ENCODE assay signal across 20 mouse cellular contexts in the genomic region with DNA sequence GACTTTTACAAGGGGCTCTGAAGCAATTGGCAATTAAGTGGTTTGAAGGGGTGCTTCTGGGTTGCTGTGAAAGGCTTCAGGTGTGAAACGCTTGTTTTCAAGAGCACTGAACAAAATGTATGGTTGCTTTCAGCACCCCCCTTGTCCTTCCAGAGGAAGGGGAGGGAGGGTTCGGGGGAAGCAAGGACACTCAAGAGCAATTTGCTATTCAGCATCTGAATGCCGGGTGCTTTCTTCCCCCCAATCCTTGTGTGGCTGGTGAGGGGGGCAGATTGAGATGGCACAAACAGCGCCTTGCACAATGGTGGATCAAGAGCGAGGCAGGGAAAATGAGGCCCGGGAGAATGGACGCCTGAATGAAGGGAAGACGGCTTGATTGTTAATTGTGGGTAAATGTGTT.
"Had no signal": no experiment of that assay in that cellular context is flagged by ENCODE, and none has a peak within 500 bp of the region (broad histone marks: within the 10 kb centered on the region; RNA-seq: fewer than 3 reads in every experiment).

No protein-coding gene starts in this region.

- H3K9me3 ChIP-seq: liver, embryonic 13.5 days; midbrain, embryonic 15.5 days; neural tube, embryonic 12.5 days had no signal

- DNase-seq: kidney, adult 11 months; kidney, adult 9 months; kidney, postnatal 25 days; layer of hippocampus, postnatal 36 days; liver, embryonic 13.5 days; lung, adult 2 months; lung, postnatal 14 days; lung, postnatal 4 days; right cerebral cortex, adult 18-20 months; right cerebral cortex, postnatal 14 days; right cerebral cortex, postnatal 4 days; thymus, postnatal 25 days had no signal

- H3K27me3 ChIP-seq: liver, embryonic 13.5 days; midbrain, embryonic 15.5 days; neural tube, embryonic 12.5 days had no signal

- H3K4me2 ChIP-seq: liver, embryonic 13.5 days; midbrain, embryonic 11.5 days; midbrain, embryonic 15.5 days; neural tube, embryonic 12.5 days had no signal

- H3K36me3 ChIP-seq: liver, embryonic 13.5 days; midbrain, embryonic 15.5 days; neural tube, embryonic 12.5 days had no signal

- H3K4me1 ChIP-seq: liver, embryonic 13.5 days; midbrain, embryonic 15.5 days had no signal

- ATAC-seq: midbrain, embryonic 15.5 days had no signal

- H3K9ac ChIP-seq: liver, embryonic 13.5 days; midbrain, embryonic 15.5 days; neural tube, embryonic 12.5 days had no signal

- H3K4me3 ChIP-seq: layer of hippocampus, adult 2 months; left cerebral cortex, adult 2 months; liver, embryonic 13.5 days; midbrain, embryonic 15.5 days; myocyte; neural tube, embryonic 12.5 days had no signal

- H3K27ac ChIP-seq: kidney, postnatal 0 days; layer of hippocampus, adult 2 months; left cerebral cortex, adult 2 months; liver, embryonic 13.5 days; midbrain, embryonic 15.5 days; neural tube, embryonic 12.5 days; stomach, postnatal 0 days had no signal
